ENCODE assay signal across 15 mouse cellular contexts in genomic region chr1:183507893-183508292, GRCm38 (mm10).
"Had no signal": no experiment of that assay in that cellular context is flagged by ENCODE, and none has a peak within 500 bp of the region (broad histone marks: within the 10 kb centered on the region; RNA-seq: fewer than 3 reads in every experiment).

No protein-coding gene starts in this region.

- ATAC-seq: hindbrain, postnatal 0 days; intestine, embryonic 16.5 days; liver, embryonic 12.5 days had no signal

- DNase-seq: gastrocnemius, adult 2 months; gastrocnemius, postnatal 10 days; gastrocnemius, postnatal 25 days; heart, adult 18-20 months; heart, postnatal 10 days; kidney, adult 11 months; kidney, adult 2 months; kidney, adult 9 months; kidney, postnatal 10 days; kidney, postnatal 25 days; kidney, postnatal 4 days; left cerebral cortex, postnatal 4 days had no signal
